Mouse (Mus musculus): ENCODE results near the gene Dnaic1. TPM values are rescaled to one million over a fixed set of nuclear protein-coding genes. Genes with fewer than 3 reads are reported as not detected.

Dnaic1 gene
- polyA plus RNA-seq, 1 experiment from 2014 or later = 1.7 TPM

DNA sequence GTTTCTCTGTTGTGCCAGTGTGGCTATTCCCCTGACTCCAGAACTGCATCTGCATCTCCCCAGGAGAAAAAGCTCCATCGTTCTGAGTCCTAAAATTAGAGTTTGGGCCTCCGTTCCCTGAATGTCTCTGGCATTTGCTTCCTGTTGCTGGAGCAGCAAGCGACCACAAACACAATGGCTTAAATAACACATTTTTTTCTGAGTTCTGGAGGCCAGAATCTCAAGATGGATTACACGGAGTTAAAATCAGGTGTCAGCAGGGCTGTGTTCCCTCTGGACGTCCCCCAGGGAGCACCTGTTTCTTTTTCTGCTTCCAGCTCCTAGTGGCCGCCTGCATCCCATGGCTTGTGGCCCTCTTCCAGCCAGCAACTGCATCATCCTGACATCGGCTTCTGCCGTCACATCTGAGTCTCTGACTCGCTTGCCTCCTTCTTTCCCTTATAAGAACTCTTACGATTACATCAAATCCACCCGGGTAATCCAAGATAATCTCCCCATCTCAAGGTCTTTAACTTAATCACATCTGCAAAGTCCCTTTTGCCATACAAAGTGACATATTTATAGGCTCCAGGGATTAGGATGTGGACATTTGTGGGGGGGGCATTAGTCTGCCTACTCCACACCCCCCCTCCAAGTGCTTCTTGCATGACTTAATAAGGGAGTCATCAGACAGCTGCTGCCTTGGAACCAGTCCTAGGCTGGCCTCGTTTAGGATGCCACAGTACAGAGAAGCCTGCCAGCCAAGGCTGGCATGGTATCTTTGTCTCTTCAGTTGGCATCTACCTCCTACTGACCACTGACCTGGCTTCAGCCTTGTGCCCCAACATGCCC is 49.6 kb downstream of the Dnaic1 start:
- Histone ChIP-seq H3K27ac (no peak overlapping the region), H3K27me3 (0 out of 2 replicates have a peak, but pooled peaks cover 3% of the 10 kb centered on the region), H3K9me3 (replicated peaks) (no peaks in the 10 kb centered on the region), H3K4me2 (no peak overlapping the region), H3K4me3 (replicated peaks) (no peak overlapping the region), H3K36me3 (no peaks in the 10 kb centered on the region), H3K9ac (no peak overlapping the region), H3K4me1 (0 out of 2 replicates have a peak, but pooled peaks cover 7% of the 10 kb centered on the region)
- no peak for ATAC-seq (replicated peaks; ENCODE audit: low FRiP score)
- WGBS = 52% methylated on average over 12 of the region's 12 CpGs

- H3K4me3 ChIP-seq (replicated peaks) = no peak overlapping the region
- WGBS = 88% methylated on average over 14 of the region's 14 CpGs
- 0 out of 2 replicates have a peak, but pooled peaks cover 16% of the 10 kb centered on the region for H3K4me1 ChIP-seq
- ATAC-seq (replicated peaks; ENCODE audit: low FRiP score) = no peak
- no peaks in the 10 kb centered on the region for H3K9me3 ChIP-seq (replicated peaks)
- H3K27me3 ChIP-seq = no peaks in the 10 kb centered on the region
- H3K9ac ChIP-seq = no peak overlapping the region
- H3K36me3 ChIP-seq = no peaks in the 10 kb centered on the region
- H3K27ac ChIP-seq = no peak overlapping the region
- no peak overlapping the region for H3K4me2 ChIP-seq
These were observed 52.5 kb downstream of the Dnaic1 start for GRCm38 (mm10) chr4:41622071-41622470.

DNA sequence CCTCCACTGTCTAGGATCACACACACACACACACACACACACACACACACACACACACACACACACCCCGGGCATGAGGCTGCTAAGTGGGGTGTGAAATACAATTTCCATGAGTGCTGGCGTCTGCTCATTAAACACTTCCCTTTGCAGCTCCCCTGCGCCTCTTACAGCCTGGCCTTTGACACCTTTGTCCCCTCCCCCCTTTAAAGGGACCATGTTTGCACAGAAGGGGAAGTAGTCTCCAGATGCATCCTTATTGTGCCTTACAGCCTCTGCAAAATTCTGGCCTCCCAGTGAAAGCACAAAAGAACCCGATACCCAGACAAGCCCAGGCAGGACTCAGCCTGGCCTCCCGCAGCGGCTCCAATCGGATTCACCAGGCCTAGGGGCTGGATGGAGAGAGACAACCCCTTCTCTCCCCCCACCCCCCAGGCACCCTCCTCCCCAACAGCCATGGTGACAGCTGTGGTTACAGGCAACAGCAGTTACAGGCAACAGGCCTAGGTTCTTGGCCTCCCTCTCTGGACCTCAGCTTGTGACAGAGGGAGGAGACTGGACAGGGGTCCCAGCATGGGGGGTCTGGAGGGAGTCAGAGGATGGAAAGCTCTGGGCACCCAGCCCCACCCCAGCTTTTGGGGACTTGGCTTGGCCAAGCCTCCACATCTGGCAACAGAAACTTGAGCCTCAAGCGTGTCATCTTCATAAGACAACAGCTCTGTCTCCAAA is 58.8 kb downstream of the Dnaic1 start:
- peak overlapping the region; percentile 83 for H3K27ac ChIP-seq
- H3K27me3 ChIP-seq = no peaks in the 10 kb centered on the region
- no peak overlapping the region for H3K4me3 ChIP-seq (replicated peaks)
- H3K36me3 ChIP-seq = no peaks in the 10 kb centered on the region
- WGBS = 8% methylated on average over 8 of the region's 8 CpGs
- H3K9me3 ChIP-seq (replicated peaks) = no peaks in the 10 kb centered on the region
- peak; percentile 59 for ATAC-seq (replicated peaks; ENCODE audit: low FRiP score)
- H3K4me2 ChIP-seq = peak overlapping the region; percentile 2; the same call in 1 of the 2 replicates
- H3K9ac ChIP-seq = no peak overlapping the region
- peaks cover 69% of the 10 kb centered on the region for H3K4me1 ChIP-seq

GRCm38 (mm10) chr4:41630196-41630595 is 60.6 kb downstream of the Dnaic1 start:
- Histone ChIP-seq H3K9ac (no peak overlapping the region), H3K27ac (no peak overlapping the region), H3K27me3 (no peaks in the 10 kb centered on the region), H3K9me3 (replicated peaks) (no peaks in the 10 kb centered on the region), H3K4me3 (replicated peaks) (no peak overlapping the region), H3K4me1 (peaks cover 73% of the 10 kb centered on the region), H3K36me3 (no peaks in the 10 kb centered on the region), H3K4me2 (no peak overlapping the region)
- WGBS = 34% methylated on average over 6 of the region's 6 CpGs
- ATAC-seq (replicated peaks; ENCODE audit: low FRiP score) = no peak

- Histone ChIP-seq H3K27me3 (no peaks in the 10 kb centered on the region), H3K27ac (peak overlapping the region; percentile 71), H3K36me3 (no peaks in the 10 kb centered on the region), H3K9me3 (replicated peaks) (no peaks in the 10 kb centered on the region), H3K4me2 (peak overlapping the region; percentile 39), H3K4me3 (replicated peaks) (no peak overlapping the region), H3K9ac (no peak overlapping the region), H3K4me1 (peaks cover 80% of the 10 kb centered on the region)
- peak; percentile 12; the same call in 1 of the 2 replicates for ATAC-seq (replicated peaks; ENCODE audit: low FRiP score)
- 3% methylated on average over 11 of the region's 11 CpGs for WGBS
These were observed 61.8 kb downstream of the Dnaic1 start for GRCm38 (mm10) chr4:41631390-41631789.

DNA sequence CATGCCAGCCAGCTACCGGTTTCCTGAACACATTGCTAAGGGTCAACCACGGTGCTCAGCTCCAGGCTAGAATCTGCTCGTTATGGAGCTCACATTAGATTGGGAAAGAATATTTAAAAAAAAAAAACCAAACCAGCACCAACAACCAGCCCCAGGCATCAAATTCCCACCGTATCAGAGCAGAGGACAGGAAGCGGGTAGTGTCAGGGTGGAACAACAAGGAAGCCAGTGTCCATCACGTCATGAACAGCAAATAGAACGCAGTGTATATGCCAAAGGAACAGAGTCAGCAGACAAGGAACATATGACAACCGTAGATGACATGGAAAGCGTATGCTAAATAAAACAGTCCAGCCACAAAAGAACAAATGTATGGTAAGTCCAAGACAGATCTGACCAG is 63.4 kb downstream of the Dnaic1 start:
- Histone ChIP-seq H3K4me2 (no peak overlapping the region), H3K9me3 (replicated peaks) (no peaks in the 10 kb centered on the region), H3K4me3 (replicated peaks) (no peak overlapping the region), H3K9ac (no peak overlapping the region), H3K27ac (no peak overlapping the region), H3K27me3 (no peaks in the 10 kb centered on the region), H3K36me3 (no peaks in the 10 kb centered on the region), H3K4me1 (peaks cover 81% of the 10 kb centered on the region)
- 62% methylated on average over 9 of the region's 9 CpGs for WGBS
- ATAC-seq (replicated peaks; ENCODE audit: low FRiP score) = no peak

GRCm38 (mm10) chr4:41634631-41635030 is 65.1 kb downstream of the Dnaic1 start:
- Histone ChIP-seq H3K36me3 (no peaks in the 10 kb centered on the region), H3K9me3 (replicated peaks) (no peaks in the 10 kb centered on the region), H3K9ac (no peak overlapping the region), H3K4me3 (replicated peaks) (no peak overlapping the region), H3K27ac (no peak overlapping the region), H3K4me2 (no peak overlapping the region), H3K27me3 (peaks cover 14% of the 10 kb centered on the region), H3K4me1 (peaks cover 81% of the 10 kb centered on the region)
- WGBS = 91% methylated on average over 8 of the region's 8 CpGs
- ATAC-seq (replicated peaks; ENCODE audit: low FRiP score) = no peak

DNA sequence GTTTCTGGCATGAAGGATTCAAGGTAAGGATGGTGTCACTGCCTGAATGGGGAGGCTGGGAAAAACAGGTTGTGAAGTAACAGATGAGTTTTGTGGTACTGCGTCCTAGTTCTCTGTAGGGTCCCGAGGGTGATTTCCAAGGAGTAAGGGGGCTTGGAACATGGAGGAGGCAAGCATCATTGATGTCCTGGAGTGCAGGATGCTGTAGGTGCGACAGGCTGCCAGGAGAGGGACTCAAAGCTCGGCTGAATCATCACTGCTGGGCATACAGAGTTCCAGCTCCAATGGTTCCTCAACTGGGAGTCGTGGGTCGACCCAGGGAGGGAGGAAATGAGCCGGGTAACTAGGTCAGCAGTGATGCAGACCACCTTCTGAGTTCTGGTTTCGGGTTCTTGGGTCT is 65.6 kb downstream of the Dnaic1 start:
- Histone ChIP-seq H3K4me2 (no peak overlapping the region), H3K9me3 (replicated peaks) (no peaks in the 10 kb centered on the region), H3K4me1 (peaks cover 77% of the 10 kb centered on the region), H3K9ac (no peak overlapping the region), H3K27ac (peak overlapping the region; percentile 85; the same call in 1 of the 2 replicates), H3K36me3 (no peaks in the 10 kb centered on the region), H3K4me3 (replicated peaks) (no peak overlapping the region), H3K27me3 (peaks cover 14% of the 10 kb centered on the region)
- 60% methylated on average over 8 of the region's 8 CpGs for WGBS
- no peak for ATAC-seq (replicated peaks; ENCODE audit: low FRiP score)

GRCm38 (mm10) chr4:41635906-41636305 is 66.3 kb downstream of the Dnaic1 start:
- H3K27me3 ChIP-seq = peaks cover 14% of the 10 kb centered on the region
- H3K4me1 ChIP-seq = peaks cover 77% of the 10 kb centered on the region
- H3K9me3 ChIP-seq (replicated peaks) = no peaks in the 10 kb centered on the region
- H3K27ac ChIP-seq = peak overlapping the region; percentile 85
- peak overlapping the region; percentile 22 for H3K4me2 ChIP-seq
- no peak for ATAC-seq (replicated peaks; ENCODE audit: low FRiP score)
- H3K4me3 ChIP-seq (replicated peaks) = no peak overlapping the region
- no peak overlapping the region for H3K9ac ChIP-seq
- 41% methylated on average over 2 of the region's 2 CpGs for WGBS
- H3K36me3 ChIP-seq = no peaks in the 10 kb centered on the region

GRCm38 (mm10) chr4:41636366-41636765 is 66.8 kb downstream of the Dnaic1 start:
- Histone ChIP-seq H3K27ac (peak overlapping the region; percentile 85), H3K9ac (no peak overlapping the region)

GRCm38 (mm10) chr4:41636882-41637635 is 67.5 kb downstream of the Dnaic1 start:
- Histone ChIP-seq H3K4me3 (replicated peaks) (no peak overlapping the region), H3K27ac (peak overlapping the region; percentile 85)
- 70% methylated on average over 10 of the region's 10 CpGs for WGBS

More at GRCm38 (mm10) chr4:41636366-41636765, 66.8 kb downstream of the Dnaic1 start:
- WGBS = 5% methylated on average over 7 of the region's 7 CpGs
- Histone ChIP-seq H3K4me1 (peaks cover 72% of the 10 kb centered on the region), H3K27me3 (peaks cover 14% of the 10 kb centered on the region), H3K4me3 (replicated peaks) (no peak overlapping the region), H3K9me3 (replicated peaks) (no peaks in the 10 kb centered on the region), H3K4me2 (peak overlapping the region; percentile 22), H3K36me3 (no peaks in the 10 kb centered on the region)
- ATAC-seq (replicated peaks; ENCODE audit: low FRiP score) = no peak

More at GRCm38 (mm10) chr4:41636882-41637635, 67.5 kb downstream of the Dnaic1 start:
- no peaks in the 10 kb centered on the region for H3K36me3 ChIP-seq
- H3K4me1 ChIP-seq = peaks cover 65% of the 10 kb centered on the region
- peaks cover 14% of the 10 kb centered on the region for H3K27me3 ChIP-seq
- no peak for ATAC-seq (replicated peaks; ENCODE audit: low FRiP score)
- no peak overlapping the region for H3K4me2 ChIP-seq
- no peak overlapping the region for H3K9ac ChIP-seq
- H3K9me3 ChIP-seq (replicated peaks) = no peaks in the 10 kb centered on the region
